Mouse (Mus musculus): Measurements from ENCODE around the gene Cd93.

Gene Cd93

DNA sequence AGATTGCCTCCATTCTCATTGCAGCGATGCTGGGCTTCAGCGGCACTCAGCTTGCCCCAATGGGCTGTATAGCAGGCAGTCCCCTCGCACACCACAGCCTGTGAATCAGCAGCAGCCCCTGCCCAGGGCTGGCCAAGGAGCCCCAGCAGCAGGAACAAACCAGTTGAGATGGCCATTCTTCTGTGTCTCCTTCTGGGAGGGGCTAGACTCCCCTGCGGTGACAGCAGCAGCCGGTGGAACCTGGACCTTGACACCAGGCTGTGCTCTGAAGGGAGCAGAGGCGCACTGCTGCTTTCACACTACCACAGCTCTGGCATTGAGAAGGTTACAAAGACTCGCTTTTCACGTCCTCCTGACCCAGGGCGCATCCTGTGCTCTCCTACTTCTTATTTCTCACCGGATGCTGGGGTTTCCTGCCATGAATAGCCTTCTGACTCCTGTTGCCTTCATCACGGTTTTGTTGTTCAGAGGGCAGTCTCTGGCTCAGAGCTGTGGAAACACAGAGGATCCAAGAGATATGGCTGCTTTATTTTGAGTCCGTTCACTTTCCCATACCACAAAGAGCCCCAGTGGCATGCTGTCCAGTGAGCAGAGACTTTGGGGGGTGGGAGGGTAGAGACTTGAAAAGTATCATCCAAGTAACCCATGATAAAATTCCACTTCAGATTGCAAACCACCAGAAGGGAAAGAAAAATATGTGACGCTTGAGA lies at the start of gene Cd93:
Cd93 (minus strand) TSS at position 315 of the 710 bp plus-strand sequence.
- DNase-seq (ENCODE audit: low spot score in 2 of 2), result no peak

DNA sequence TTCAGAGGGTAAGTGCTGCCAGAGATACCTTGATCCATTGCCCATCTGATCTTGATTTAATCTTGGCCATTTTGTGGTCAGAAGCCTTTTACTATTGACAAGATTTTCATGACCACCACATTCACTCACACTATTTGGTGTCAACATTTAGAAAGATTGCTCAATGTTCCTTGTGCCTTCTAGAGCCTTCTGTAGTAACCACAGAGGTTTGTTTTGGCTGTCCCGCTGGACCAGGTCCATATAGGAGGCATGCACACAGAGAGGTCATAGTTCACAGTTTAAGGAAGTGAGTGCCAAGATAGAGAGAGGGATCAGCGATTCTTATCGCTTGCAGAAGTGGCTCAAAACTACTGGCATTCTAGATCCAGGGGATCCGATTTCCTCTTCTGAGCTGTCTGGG lies 48.7 kb upstream of the Cd93 start:
- DNase-seq (ENCODE audit: low spot score in 2 of 2), result no peak

DNA sequence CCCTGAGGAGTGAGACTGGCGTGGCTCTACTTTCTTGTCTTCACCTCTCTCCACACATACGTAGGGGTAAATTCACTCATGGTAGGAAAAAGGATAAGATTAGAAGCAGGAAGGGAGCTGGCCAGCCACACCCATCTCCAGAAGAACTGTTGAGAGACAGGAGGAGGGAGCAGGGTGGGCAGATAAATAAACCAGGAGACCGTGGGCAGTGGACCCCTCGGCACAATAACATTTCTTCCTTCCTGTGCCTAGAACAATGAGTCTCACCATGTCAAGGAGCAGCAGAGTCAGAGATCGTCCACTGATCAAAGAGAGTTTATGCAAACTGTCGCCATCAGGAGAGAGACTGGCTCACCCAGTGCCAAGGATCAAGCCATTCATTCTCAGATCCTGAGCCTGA lies 46.8 kb upstream of the Cd93 start:
- no peak for DNase-seq (ENCODE audit: low spot score in 2 of 2)

DNA sequence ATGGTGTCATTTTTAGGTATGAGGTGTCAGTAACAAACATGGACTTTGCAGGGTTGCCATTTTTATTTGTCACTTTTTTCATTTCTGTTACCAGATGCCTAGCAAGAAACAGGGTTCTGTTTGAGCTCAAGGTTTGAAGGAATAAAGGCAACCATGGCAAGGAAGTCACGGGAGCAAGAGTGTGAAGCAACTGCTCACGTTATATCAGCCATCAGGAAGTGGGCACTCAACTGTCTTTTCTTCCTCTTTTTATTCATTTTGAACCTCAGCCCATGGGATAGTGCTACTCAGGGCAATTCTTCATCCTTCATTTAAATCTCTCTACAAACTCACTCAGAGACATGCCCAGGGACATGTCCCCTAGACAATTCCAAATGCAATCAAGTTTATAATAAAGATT lies 45.5 kb upstream of the Cd93 start:
- DNase-seq (ENCODE audit: low spot score in 2 of 2), result no peak

DNA sequence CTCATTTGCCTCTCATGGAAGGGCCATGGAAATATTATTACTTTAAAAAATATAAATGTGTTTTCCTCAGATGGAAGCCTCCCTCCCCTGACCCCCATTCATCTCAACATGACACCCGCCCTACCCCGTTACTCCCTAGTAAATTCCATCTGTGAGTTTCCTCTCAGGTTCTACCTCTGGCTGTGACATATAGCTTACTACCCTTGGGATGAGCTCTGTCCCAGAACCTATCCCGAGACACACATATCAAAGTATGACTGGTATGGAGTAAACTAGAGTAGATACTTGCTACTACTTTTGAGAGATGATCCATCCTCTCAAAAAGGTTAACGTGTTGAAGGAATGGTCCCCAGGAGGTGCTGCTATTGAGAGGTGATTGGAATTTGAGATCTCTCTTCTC lies 42.2 kb upstream of the Cd93 start:
- no peak for DNase-seq (ENCODE audit: low spot score in 2 of 2)

DNA sequence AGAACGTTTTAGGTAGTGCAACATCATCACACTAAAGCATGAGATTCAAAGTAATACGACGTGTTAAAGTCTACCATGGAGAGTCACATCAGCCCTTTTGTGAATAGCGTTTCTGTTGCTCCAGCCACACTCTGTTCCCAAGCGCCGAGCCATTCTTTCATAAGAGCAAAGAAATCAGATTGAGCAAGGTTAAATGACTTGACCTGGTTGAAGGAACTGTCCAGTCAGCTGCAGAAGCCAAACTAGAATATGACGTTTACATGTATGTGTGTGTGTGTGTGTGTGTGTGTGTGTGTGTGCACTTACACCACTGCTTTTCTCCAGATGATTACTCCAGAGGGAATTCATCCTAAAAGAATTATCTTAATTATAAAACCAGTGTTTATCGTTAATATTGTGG lies 37.0 kb upstream of the Cd93 start:
- DNase-seq (ENCODE audit: low spot score in 2 of 2), result no peak

DNA sequence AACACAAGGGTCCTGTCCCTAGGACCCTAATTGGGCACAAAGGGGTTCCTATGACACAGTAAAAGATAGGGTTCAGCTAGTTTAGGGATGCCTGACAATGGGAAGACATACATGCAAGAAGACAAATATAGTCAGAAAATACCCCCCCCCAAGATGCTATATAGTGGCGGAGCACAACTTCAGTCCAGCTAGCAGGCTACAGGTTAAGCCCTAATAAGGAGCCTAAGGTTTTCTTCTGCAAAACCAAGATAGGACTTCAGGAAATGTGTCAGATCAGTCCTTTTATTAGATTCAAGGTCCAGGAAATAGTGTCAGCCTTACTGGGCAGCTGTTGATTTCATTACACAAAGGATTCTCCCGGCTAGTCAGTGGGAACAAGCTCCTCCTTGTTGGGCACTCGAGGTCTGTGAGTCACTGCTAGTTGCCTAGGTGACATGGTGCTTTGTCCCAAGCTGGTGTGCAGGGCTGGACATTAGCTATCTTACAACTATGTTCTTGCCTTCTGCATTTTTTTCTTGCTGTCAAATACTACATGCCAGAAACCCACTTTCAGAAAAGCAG lies 34.9 kb upstream of the Cd93 start:
- no peak for DNase-seq (ENCODE audit: low spot score in 2 of 2)

DNA sequence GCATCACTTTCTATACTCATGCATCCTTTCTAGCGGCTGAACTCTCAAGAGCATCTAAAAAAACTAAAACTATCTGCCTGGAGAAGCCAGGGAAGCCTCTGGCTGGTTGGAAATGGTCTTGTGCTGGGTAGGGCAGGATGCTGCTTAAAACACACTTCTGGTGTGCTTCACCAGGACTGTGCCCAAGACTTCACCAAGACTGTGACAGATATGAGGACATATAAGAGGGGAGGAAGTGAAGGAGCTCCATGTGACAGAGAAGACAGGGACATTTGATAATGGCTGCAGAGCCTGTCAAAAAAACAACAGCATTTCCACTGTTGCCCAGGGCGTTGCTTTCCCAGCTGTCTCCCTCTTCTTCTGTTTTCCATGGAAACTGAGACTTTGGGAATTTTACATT lies 34.0 kb upstream of the Cd93 start:
- DNase-seq (ENCODE audit: low spot score in 2 of 2), result no peak

DNA sequence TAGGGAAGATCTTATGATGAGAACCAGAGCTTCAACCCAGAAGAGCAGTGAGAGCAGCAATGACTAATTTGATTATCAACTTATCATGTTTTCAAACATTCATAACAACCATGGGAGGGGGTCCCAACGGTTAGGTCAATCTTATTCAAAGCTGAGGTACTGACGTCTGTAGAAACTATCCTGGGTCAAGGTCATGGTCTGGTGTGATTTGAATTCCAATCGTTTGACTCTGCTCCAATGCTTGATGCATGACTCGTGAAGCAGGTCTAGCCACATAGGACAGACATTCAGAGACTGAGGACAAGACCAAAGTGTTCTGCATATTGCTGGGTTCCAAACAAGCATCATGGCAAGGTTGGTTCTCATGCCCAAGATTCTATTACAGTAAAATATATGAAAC lies 33.2 kb upstream of the Cd93 start:
- DNase-seq (ENCODE audit: low spot score in 2 of 2), result no peak

DNA sequence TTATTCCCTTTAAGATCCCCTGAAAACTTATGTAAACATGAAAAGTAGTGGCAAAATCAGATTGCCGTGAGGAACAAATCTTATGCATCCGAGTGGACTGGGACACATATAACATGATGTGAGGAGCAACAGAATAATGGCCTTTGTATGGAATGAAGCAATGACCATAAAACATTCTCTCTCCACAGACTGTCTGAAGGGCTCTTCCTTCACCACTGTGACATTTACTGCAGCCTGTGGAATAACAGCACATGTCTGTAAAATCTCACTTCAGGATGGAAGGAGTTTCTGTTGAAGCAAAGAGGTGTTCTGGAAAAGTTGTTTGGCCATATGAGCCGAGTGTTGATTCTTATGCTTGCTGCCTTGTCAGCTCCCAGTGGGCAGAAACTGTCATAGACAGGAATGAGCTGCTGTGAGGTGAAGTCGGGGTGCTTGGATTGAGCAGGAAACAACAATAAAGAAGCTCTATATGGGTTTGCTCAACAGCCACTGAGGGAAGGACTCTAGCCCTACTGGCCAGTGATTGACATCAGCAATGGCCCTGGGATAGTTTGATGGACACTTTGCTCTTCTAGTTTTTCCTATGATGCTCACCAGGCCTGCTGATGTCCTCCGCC lies 32.6 kb upstream of the Cd93 start:
- DNase-seq (ENCODE audit: low spot score in 2 of 2), result no peak

DNA sequence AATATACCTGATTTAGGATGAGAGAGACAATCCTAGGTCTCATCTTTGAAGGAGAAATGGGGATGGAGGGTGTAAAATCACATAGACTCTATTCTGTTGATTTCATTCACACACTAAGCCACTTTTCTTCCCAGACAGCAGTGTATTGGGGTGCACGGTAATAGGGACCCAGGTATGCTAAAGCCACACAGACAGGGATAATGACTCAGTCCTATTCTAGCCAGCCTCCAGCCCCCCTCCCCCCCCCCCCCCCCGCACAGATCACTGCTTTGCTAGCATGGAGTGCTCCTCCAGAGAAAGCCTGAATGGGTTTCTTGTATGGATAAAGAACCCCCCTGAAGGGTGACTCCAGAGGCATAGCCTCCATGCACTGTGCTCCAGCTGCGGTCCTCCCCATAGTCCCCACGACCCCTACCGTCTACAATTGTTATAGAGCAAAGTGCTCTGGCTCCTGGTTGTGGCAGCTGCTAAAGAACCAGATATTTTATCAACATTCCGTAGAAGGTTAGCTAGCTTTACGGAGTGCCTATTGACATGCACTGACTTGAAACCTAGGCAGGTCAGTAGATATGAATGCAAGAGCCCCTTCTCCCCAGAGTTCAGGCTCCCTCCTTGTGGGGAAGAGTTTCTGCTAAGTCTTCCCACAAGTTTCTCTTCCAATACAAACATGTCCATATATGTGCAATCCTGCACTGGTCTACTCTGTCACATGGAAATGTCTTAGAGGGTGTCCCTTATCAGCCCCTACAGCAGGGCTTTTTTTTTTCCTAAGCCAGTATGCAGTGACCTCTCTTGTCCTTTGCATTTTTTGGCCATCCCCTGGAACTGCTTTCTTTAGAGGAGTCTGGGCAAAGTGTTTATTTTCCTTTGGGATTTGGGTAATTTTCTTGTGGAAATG lies 26.2 kb upstream of the Cd93 start:
- no peak for DNase-seq (ENCODE audit: low spot score in 2 of 2)

DNA sequence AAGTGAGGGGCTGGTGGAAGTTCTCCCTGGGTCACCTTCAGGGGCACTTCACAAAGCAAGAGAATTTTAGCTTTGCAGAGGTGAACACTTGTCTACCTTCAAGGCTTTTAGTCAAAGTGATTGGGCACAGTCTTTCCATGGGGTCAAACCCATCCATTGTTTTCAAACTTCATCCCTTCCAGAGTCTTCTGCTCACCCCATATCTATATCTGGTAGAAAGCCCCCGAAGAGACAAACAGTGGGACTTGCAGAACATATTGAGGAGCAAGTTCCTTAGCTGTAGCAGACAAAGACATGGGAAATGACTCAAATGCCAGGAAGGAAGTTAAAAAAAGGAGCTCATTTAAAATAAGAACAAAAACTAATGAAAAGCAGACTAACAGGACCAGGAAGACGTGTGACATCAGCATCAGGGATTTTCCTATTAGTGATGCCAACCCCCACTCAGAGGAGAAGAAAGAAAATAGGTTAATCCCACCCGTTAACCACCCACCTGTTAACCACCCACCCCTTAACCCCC lies 24.6 kb upstream of the Cd93 start:
- no peak for DNase-seq (ENCODE audit: low spot score in 2 of 2)

DNA sequence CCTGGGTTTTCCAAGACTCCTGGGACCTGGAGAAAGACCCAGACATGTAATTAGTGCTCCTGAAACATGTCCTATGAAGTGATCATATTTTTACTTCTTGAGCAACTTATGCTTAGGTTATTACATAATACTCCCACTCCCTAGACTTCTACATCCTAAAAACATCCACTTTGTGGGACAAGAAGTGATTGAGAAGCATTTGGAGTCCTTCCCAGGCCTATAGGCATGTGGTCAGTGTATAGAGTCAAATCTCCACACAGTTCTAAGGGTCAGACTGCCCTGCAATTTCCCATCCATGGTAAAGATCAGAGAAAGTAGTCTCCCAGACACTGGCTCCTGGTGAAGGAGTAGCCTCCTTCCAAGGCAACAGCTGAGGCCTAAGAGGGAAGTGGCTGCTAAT lies 12.0 kb upstream of the Cd93 start:
- DNase-seq (ENCODE audit: low spot score in 2 of 2), result no peak

DNA sequence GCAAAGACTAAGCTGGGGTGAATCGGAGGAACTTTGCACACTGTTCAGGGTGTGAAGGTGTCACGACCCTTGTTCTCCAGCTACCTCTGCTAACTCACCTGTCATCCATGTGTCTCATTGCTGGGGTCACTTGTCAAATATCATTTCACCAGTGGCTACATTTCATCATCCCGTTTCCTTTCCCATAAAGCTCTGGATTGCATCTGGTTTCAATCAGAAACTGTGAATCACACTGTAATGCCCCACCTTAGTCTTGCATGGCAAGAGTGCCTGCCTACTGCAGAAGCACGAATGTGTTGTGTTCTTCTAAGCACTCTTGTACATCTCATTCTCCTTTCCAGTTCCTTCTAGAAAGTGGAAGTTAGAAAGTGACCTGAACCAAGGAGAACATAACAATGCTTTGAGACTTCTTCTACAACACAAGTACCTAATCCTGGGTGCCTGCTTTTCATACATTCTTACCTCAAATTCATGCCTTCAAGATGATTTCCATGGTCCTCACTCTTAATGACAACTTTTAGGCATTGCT lies 10.7 kb upstream of the Cd93 start:
- no peak for DNase-seq (ENCODE audit: low spot score in 2 of 2)

DNA sequence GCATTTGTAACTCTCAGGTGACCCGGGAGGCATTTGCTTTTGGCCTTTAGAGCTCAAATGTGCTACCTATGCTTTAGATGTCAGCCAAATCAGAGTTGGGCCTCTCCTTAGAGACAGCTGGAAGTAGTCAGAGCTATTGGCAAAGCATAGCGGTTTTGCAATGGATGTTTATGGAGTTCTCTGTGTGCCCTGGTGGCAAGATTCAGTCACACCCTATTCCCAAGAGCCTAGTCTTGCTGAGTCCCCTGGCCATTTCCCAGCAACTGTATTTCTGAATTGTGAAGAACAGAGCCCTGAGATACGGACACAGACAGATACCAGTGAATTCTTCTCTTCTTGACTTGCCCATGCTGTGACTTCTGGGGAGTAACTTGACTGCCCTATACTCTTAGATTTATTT lies 9.7 kb upstream of the Cd93 start:
- no peak for DNase-seq (ENCODE audit: low spot score in 2 of 2)

DNA sequence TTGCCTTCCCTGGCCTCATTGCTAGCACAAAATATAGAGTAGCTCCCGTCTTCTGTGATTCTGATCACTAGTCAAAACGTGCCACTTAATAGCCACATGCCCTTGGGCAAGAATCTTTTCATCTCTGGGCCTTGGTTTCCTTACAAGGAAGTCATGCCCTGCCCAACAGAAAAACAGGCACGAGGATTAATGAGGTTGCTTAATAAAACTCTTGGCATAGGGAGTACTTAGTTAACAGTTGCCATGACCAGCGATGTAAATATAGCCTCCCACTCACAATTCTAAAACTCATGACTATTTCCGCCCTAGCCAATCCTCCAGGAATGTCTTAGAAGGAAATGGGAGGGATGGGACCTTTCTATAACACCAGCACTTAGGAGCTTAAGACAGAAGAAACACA lies 8.1 kb upstream of the Cd93 start:
- DNase-seq (ENCODE audit: low spot score in 2 of 2), result no peak

DNA sequence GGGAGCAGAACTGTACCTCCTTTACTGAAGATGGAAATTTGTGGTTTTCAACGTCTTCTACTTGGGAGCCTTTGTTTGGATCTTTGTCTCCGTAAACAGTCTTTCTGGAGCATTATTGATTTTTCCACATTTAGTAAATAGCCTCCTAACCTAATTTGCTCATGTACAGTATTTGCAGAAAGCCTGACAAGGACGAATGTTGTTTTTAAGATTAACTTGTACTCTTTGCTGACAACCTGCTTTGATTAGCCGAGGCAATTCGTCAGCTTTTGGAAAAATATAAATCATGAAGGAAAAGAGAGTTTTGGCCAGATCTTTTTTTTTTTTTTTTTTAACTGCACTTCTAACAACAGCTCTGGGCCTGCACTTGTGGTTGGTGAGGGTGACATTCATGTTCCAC lies 7.3 kb upstream of the Cd93 start:
- DNase-seq (ENCODE audit: low spot score in 2 of 2), result no peak

DNA sequence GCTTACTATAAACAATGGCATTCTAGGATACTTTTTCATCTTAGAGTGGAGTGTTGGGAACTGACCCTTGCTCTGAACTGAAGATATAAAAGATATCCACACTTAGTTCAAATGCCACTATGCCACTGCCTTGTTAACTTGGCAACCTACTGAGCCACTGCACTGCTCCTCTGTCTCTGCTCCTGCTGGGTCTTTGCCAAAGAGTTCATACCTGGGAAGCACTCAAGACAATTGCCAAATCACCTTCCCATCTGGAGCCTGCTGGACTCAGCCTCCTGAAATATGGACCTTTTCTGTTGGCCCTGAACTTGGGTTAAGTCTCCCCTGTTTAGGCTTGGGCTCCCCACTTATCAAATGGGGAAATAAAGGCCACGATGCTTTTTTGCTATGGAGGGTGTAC lies 6.3 kb upstream of the Cd93 start:
- DNase-seq (ENCODE audit: low spot score in 2 of 2), result no peak

DNA sequence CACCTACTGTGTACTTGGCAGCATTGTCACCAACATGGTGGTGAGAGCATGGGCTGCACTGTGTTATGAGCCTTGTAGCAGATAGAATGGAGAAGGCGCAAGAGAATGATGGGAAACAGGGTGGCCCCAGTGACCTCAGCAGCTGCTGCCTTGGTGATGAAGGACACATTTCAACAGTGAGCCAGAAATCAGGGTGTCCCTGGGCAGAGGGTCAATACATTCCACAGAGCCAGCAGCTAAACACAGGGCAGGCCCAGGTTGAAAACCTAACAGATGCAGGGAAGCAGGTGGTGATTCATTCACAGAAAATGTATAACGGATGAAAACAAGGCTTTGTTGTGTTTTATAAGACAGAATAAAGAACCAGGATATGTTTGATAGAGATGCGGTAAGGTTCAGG lies 3.1 kb upstream of the Cd93 start:
- no peak for DNase-seq (ENCODE audit: low spot score in 2 of 2)

DNA sequence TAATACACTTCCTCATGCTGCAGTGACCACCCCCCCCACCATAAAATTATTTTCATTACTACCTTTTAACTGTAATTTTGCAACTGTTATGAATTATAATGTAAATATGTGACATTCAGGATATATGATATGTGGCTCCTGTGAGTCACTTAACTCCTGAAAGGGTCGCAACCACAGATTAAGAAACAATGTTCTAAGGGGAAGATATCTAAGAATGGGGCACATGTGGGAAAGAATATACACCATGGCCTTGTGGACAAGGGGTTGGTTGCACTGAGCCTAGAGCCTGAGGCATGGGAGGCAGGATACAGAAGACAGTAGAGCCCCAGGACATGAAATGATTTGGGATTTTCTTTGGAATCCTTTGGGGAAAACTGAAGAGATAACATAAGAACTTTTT lies 2.3 kb upstream of the Cd93 start:
- DNase-seq (ENCODE audit: low spot score in 2 of 2), result no peak

DNA sequence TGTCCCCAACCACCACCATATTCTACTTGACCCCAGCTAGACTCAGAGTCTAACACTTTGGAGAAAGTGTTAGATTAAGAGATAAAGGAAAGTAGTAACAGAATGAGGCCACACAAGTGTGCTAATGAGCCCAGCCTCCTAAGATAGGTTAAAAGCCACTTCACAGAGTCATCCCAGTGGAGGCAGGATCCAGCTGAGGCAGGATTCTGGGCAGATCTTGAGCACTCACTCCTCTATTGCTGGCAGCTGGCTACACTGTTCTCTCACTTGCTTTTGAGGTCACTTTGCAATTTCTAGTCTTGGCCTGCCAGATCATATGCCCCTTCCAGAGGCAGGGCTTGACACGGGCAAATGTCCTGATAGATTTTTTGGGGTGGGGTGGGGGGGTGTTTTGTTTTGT lies 1.1 kb upstream of the Cd93 start:
- no peak for DNase-seq (ENCODE audit: low spot score in 2 of 2)

DNA sequence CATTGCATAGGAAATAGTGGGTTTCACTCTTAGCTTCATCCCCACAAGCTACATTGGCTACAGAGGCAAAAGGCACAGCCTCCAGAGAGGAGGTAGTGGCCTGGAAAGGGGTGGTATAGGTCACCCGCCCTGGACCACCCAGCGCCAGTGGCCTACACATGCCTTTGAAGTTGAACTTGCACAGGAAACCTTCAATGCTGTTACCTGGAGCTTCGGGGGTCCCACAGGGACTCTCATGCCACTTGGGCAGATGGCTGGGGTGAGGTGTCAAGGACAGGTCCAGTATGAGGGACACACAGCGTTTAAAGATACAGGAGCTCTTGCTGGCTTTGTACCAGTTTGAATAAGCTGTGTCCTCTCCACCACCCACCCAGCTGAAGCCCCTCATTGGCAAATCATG lies 653 bp downstream of the Cd93 start:
- no peak for DNase-seq (ENCODE audit: low spot score in 2 of 2)
